Mouse (Mus musculus) neutrophil, adult 65 days (primary cell): ENCODE results near the gene Ntsr1. TPM values are rescaled to one million over a fixed set of nuclear protein-coding genes. Genes with fewer than 3 reads are reported as not detected.

ENCODE experiments used
- total RNA-seq: library from RNA; stranded (reverse); gene quantifications from 2 replicates; pipeline ENCODE4 v1.2.4, GENCODE M21; 2023

The Ntsr1 gene
- total RNA-seq, result not detected in 2 replicates

GRCm38 (mm10) chr2:180499741-180500140, at the start of gene Ntsr1:
Gene Ntsr1 (plus strand): TSS chr2:180499976.

GRCm38 (mm10) chr2:180455723-180456698, 43.8 kb upstream of the Ntsr1 start, which contains the start of gene Slco4a1:
Gene Slco4a1 (plus strand): TSS chr2:180456245.

GRCm38 (mm10) chr2:180581002-180581401, 81.2 kb downstream of the Ntsr1 start, which contains the start of gene Mrgbp:
Gene Mrgbp (plus strand): TSS chr2:180581304.

GRCm38 (mm10) chr2:180589123-180589831, 89.5 kb downstream of the Ntsr1 start, which contains the start of gene Ogfr:
Gene Ogfr (plus strand): TSS chr2:180589245.

Other genes starting within 250 kb of the Ntsr1 start
- 370 and 374 TPM in 2 replicates for gene Rps21, start 242.6 kb upstream of the Ntsr1 start, total RNA-seq
- 21.0 and 30.1 TPM in 2 replicates for gene Cables2, start 226.5 kb upstream of the Ntsr1 start, total RNA-seq
- gene Rbbp8nl, start 210.1 kb upstream of the Ntsr1 start, total RNA-seq, result not detected in 2 replicates
- gene Gata5, start 165.3 kb upstream of the Ntsr1 start, total RNA-seq, result not detected in 2 replicates
- gene Slco4a1, start 43.7 kb upstream of the Ntsr1 start, total RNA-seq, result 26.8 and 27.8 TPM in 2 replicates
- 17.5 and 21.2 TPM in 2 replicates for gene Mrgbp, start 81.3 kb downstream of the Ntsr1 start, total RNA-seq
- 55.4 and 59.2 TPM in 2 replicates for gene Ogfr, start 89.3 kb downstream of the Ntsr1 start, total RNA-seq
- 0.54 TPM in 2 replicates for gene Col9a3, start 97.8 kb downstream of the Ntsr1 start, total RNA-seq
- gene Tcfl5, start 142.7 kb downstream of the Ntsr1 start, total RNA-seq, result not detected in 2 replicates
- gene Dido1, start 210.0 kb downstream of the Ntsr1 start, total RNA-seq, result 54.6 and 80.6 TPM in 2 replicates
- gene Gid8, start 210.1 kb downstream of the Ntsr1 start, total RNA-seq, result 46.7 and 56.2 TPM in 2 replicates
- 23.8 and 29.5 TPM in 2 replicates for gene Slc17a9, start 225.3 kb downstream of the Ntsr1 start, total RNA-seq